Mouse (Mus musculus) liver, embryonic 12.5 days (tissue): Measurements from ENCODE around the gene Anxa11. TPM values are rescaled to one million over a fixed set of nuclear protein-coding genes. Genes with fewer than 3 reads are reported as not detected.
"Not testable (repeated sequence)": the region's sequence is repeated elsewhere in the genome, so short reads cannot be mapped to it uniquely, and the experiment has no call there.

Experiments
- ATAC-seq: fragments of 200-750 bp; cut with Nextera tagmentation; 2 replicates; pipeline ENCODE4 v1.8.0; 2017; ENCODE audit warnings: moderate number of reproducible peaks, mild to moderate bottlenecking, moderate library complexity
- H3K27ac ChIP-seq: fragments of 300-500 bp; sonication (generic); 2 replicates; pipeline ENCODE4 v1.5.1; 2016; ENCODE audit warnings: mild to moderate bottlenecking
- H3K27me3 ChIP-seq: fragments of 300-500 bp; sonication (generic); replicated peaks from 2 replicates; pipeline ENCODE4 v1.6.1; 2016; ENCODE audit warnings: mild to moderate bottlenecking, moderate library complexity
- H3K36me3 ChIP-seq: fragments of 300-500 bp; sonication (generic); 2 replicates; pipeline ENCODE4 v1.6.1; 2016; ENCODE audit warnings: mild to moderate bottlenecking, moderate library complexity
- H3K4me1 ChIP-seq: fragments of 300-500 bp; sonication (generic); 2 replicates; pipeline ENCODE4 v1.6.1; 2016
- H3K4me2 ChIP-seq: fragments of 300-500 bp; sonication (generic); 2 replicates; pipeline ENCODE4 v1.6.1; 2016; ENCODE audit warnings: mild to moderate bottlenecking, moderate library complexity
- H3K4me3 ChIP-seq: fragments of 300-500 bp; sonication (generic); 2 replicates; pipeline ENCODE4 v1.5.1; 2016; ENCODE audit warnings: mild to moderate bottlenecking, moderate library complexity
- H3K9ac ChIP-seq: fragments of 300-500 bp; sonication (generic); 2 replicates; pipeline ENCODE4 v1.6.1; 2016; ENCODE audit warnings: mild to moderate bottlenecking, moderate library complexity
- H3K9me3 ChIP-seq: fragments of 300-500 bp; sonication (generic); replicated peaks from 2 replicates; pipeline ENCODE4 v1.6.1; 2016; ENCODE audit warnings: mild to moderate bottlenecking, moderate library complexity
- WGBS: fragments of 180-500 bp; shearing (Covaris S2); methylation state at CpG from one replicate; pipeline ENCODE4 v1.1.7; 2016; ENCODE audit not compliant: insufficient replicate concordance; 5-methylcytosine and 5-hydroxymethylcytosine counted together
- polyA plus RNA-seq: library from polyadenylated mRNA; unstranded; fragments of >200 nt; fragmentation: Nextera tagmentation; extraction: Ambion mirVana; gene quantifications from 2 replicates; pipeline ENCODE4 v1.2.1, GENCODE M21; 2016

Gene Anxa11
- polyA plus RNA-seq, 1 experiment from 2014 or later, result 10.1 TPM

- H3K9ac ChIP-seq, result no peak overlapping the region
- no peak for ATAC-seq
These were observed 16.0 kb downstream of the Anxa11 start for GRCm38 (mm10) chr14:25857940-25858339.

GRCm38 (mm10) chr14:25861771-25862530 lies 20.0 kb downstream of the Anxa11 start:
- Histone ChIP-seq H3K4me1 (peaks cover 41% of the 10 kb centered on the region), H3K27ac (peak overlapping the region; percentile 25; the same call in 1 of the 2 replicates), H3K9me3 (no peaks in the 10 kb centered on the region), H3K4me2 (peak overlapping the region; percentile 44), H3K9ac (no peak overlapping the region), H3K4me3 (no peak overlapping the region), H3K36me3 (no peaks in the 10 kb centered on the region), H3K27me3 (no peaks in the 10 kb centered on the region)
- WGBS, result 37% methylated on average over 13 of the region's 13 CpGs
- peak; percentile 80 for ATAC-seq

More at GRCm38 (mm10) chr14:25857940-25858339, 16.0 kb downstream of the Anxa11 start:
- H3K36me3 ChIP-seq, result no peaks in the 10 kb centered on the region
- H3K9me3 ChIP-seq, result no peaks in the 10 kb centered on the region
- H3K27me3 ChIP-seq, result no peaks in the 10 kb centered on the region
- no peak overlapping the region for H3K27ac ChIP-seq
- H3K4me2 ChIP-seq, result no peak overlapping the region; the same call in 1 of the 2 replicates
- H3K4me3 ChIP-seq, result no peak overlapping the region
- WGBS, result 36% methylated on average over 8 of the region's 8 CpGs
- peaks cover 57% of the 10 kb centered on the region for H3K4me1 ChIP-seq

- WGBS, result 76% methylated on average over 2 of the region's 2 CpGs
- peaks cover 35% of the 10 kb centered on the region for H3K4me1 ChIP-seq
- ATAC-seq, result no peak
These were observed 21.8 kb downstream of the Anxa11 start for GRCm38 (mm10) chr14:25863721-25864120.

GRCm38 (mm10) chr14:25865251-25865650 lies 23.3 kb downstream of the Anxa11 start:
- peaks cover 40% of the 10 kb centered on the region for H3K4me1 ChIP-seq
- no peak for ATAC-seq
- H3K9me3 ChIP-seq, result no peaks in the 10 kb centered on the region
- no peak overlapping the region for H3K4me2 ChIP-seq
- WGBS, result 65% methylated on average over 5 of the region's 5 CpGs
- H3K4me3 ChIP-seq, result no peak overlapping the region
- H3K9ac ChIP-seq, result no peak overlapping the region
- H3K27ac ChIP-seq, result no peak overlapping the region
- H3K27me3 ChIP-seq, result no peaks in the 10 kb centered on the region
- no peaks in the 10 kb centered on the region for H3K36me3 ChIP-seq

More at GRCm38 (mm10) chr14:25863721-25864120, 21.8 kb downstream of the Anxa11 start:
- Histone ChIP-seq H3K36me3 (no peaks in the 10 kb centered on the region), H3K4me3 (no peak overlapping the region), H3K9me3 (no peaks in the 10 kb centered on the region), H3K27ac (no peak overlapping the region), H3K4me2 (no peak overlapping the region), H3K9ac (no peak overlapping the region), H3K27me3 (no peaks in the 10 kb centered on the region)

- ATAC-seq, result no peak
These were observed 24.4 kb downstream of the Anxa11 start for GRCm38 (mm10) chr14:25866384-25866783.

GRCm38 (mm10) chr14:25866832-25867231 lies 24.9 kb downstream of the Anxa11 start:
- no peak overlapping the region for H3K4me3 ChIP-seq
- H3K9me3 ChIP-seq, result no peaks in the 10 kb centered on the region
- H3K27me3 ChIP-seq, result no peaks in the 10 kb centered on the region
- H3K27ac ChIP-seq, result no peak overlapping the region
- no peak overlapping the region for H3K4me2 ChIP-seq
- WGBS, result 73% methylated on average over 11 of the region's 11 CpGs
- ATAC-seq, result no peak
- H3K36me3 ChIP-seq, result no peaks in the 10 kb centered on the region
- H3K9ac ChIP-seq, result no peak overlapping the region
- H3K4me1 ChIP-seq, result peaks cover 36% of the 10 kb centered on the region

More at GRCm38 (mm10) chr14:25866384-25866783, 24.4 kb downstream of the Anxa11 start:
- Histone ChIP-seq H3K4me2 (no peak overlapping the region), H3K27me3 (no peaks in the 10 kb centered on the region), H3K4me1 (peaks cover 40% of the 10 kb centered on the region), H3K36me3 (no peaks in the 10 kb centered on the region), H3K9ac (no peak overlapping the region), H3K9me3 (no peaks in the 10 kb centered on the region), H3K27ac (no peak overlapping the region), H3K4me3 (no peak overlapping the region)
- WGBS, result 83% methylated on average over 6 of the region's 6 CpGs

GRCm38 (mm10) chr14:25867834-25868233 lies 25.9 kb downstream of the Anxa11 start:
- 63% methylated on average over 6 of the region's 6 CpGs for WGBS
- Histone ChIP-seq H3K27me3 (no peaks in the 10 kb centered on the region), H3K27ac (no peak overlapping the region), H3K4me1 (peaks cover 28% of the 10 kb centered on the region), H3K9me3 (no peaks in the 10 kb centered on the region), H3K36me3 (0 out of 2 replicates have a peak, but pooled peaks cover 2% of the 10 kb centered on the region), H3K4me3 (no peak overlapping the region), H3K9ac (no peak overlapping the region), H3K4me2 (no peak overlapping the region)
- no peak for ATAC-seq

GRCm38 (mm10) chr14:25868706-25869105 lies 26.8 kb downstream of the Anxa11 start:
- Histone ChIP-seq H3K4me2 (no peak overlapping the region), H3K9me3 (no peaks in the 10 kb centered on the region), H3K27me3 (no peaks in the 10 kb centered on the region), H3K36me3 (0 out of 2 replicates have a peak, but pooled peaks cover 2% of the 10 kb centered on the region), H3K4me1 (peaks cover 25% of the 10 kb centered on the region), H3K9ac (no peak overlapping the region), H3K27ac (no peak overlapping the region), H3K4me3 (no peak overlapping the region)
- WGBS, result 63% methylated on average over 3 of the region's 4 CpGs
- ATAC-seq, result no peak

- peaks cover 25% of the 10 kb centered on the region for H3K4me1 ChIP-seq
- no peak overlapping the region for H3K4me2 ChIP-seq
- 46% methylated on average over 9 of the region's 9 CpGs for WGBS
- H3K9ac ChIP-seq, result no peak overlapping the region
- H3K4me3 ChIP-seq, result no peak overlapping the region
- no peaks in the 10 kb centered on the region for H3K9me3 ChIP-seq
- ATAC-seq, result peak; percentile 55
- H3K27ac ChIP-seq, result no peak overlapping the region
- H3K27me3 ChIP-seq, result no peaks in the 10 kb centered on the region
- 0 out of 2 replicates have a peak, but pooled peaks cover 2% of the 10 kb centered on the region for H3K36me3 ChIP-seq
These were observed 27.4 kb downstream of the Anxa11 start for GRCm38 (mm10) chr14:25869135-25869878.

GRCm38 (mm10) chr14:25872461-25873415 lies 30.8 kb downstream of the Anxa11 start:
- Histone ChIP-seq H3K4me1 (peaks cover 18% of the 10 kb centered on the region), H3K27ac (no peak overlapping the region), H3K9ac (no peak overlapping the region), H3K36me3 (0 out of 2 replicates have a peak, but pooled peaks cover 2% of the 10 kb centered on the region), H3K9me3 (no peaks in the 10 kb centered on the region), H3K4me2 (no peak overlapping the region), H3K4me3 (no peak overlapping the region), H3K27me3 (no peaks in the 10 kb centered on the region)
- no peak for ATAC-seq
- WGBS, result 77% methylated on average over 8 of the region's 8 CpGs

GRCm38 (mm10) chr14:25876640-25877039 lies 34.7 kb downstream of the Anxa11 start:
- not testable (repeated sequence) for H3K9me3 ChIP-seq, H3K27ac ChIP-seq, H3K9ac ChIP-seq, ATAC-seq, H3K4me1 ChIP-seq, H3K27me3 ChIP-seq, H3K4me2 ChIP-seq, H3K36me3 ChIP-seq, H3K4me3 ChIP-seq
- no CpG with 5 or more reads among the region's 7 CpGs for WGBS
